Mouse (Mus musculus): Measurements from ENCODE around the gene Gm17490. TPM values are rescaled to one million over a fixed set of nuclear protein-coding genes. Genes with fewer than 3 reads are reported as not detected.

Gene Gm17490
- not detected in 2 replicates for polyA plus RNA-seq (2014; fragmentation: Nextera tagmentation; extraction: Ambion mirVana)

GRCm38 (mm10) chr2:11625890-11626289 is at the start of gene Gm17490:
Gene Gm17490, minus strand, starts transcription at chr2:11626264.
- Histone ChIP-seq H3K4me3 (replicated peaks; ENCODE audit: low read depth, low read length) (no peak within 1 kb of the TSS), H3K9ac (replicated peaks; ENCODE audit: low read length) (no peak within 1 kb of the TSS), H3K27me3 (ENCODE audit: control insufficient read depth, insufficient read depth, low read length) (no peaks in the 10 kb centered on the region), H3K4me2 (ENCODE audit: low read length) (no peak within 1 kb of the TSS), H3K9me3 (ENCODE audit: control insufficient read depth, low read length) (no peaks in the 10 kb centered on the region), H3K27ac (replicated peaks; ENCODE audit: low read depth, low read length) (no peak within 1 kb of the TSS), H3K36me3 (ENCODE audit: control insufficient read depth, insufficient read depth, low read length) (no peaks in the 10 kb centered on the region), H3K4me1 (ENCODE audit: control insufficient read depth, insufficient read depth, low read length) (no peaks in the 10 kb centered on the region)
- no peak for ATAC-seq (ENCODE audit: low FRiP score, low TSS enrichment)
- WGBS: 93% methylated on average over 5 of the region's 5 CpGs
- DNase-seq: no peak

GRCm38 (mm10) chr2:11672144-11672543 is 46.1 kb upstream of the Gm17490 start:
- ATAC-seq (ENCODE audit: low FRiP score, low TSS enrichment) (no peak), DNase-seq (no peak)
- Histone ChIP-seq H3K36me3 (ENCODE audit: control insufficient read depth, insufficient read depth, low read length) (no peaks in the 10 kb centered on the region), H3K4me1 (ENCODE audit: control insufficient read depth, insufficient read depth, low read length) (no peaks in the 10 kb centered on the region), H3K9me3 (ENCODE audit: control insufficient read depth, low read length) (no peaks in the 10 kb centered on the region), H3K27ac (replicated peaks; ENCODE audit: low read depth, low read length) (no peak overlapping the region), H3K4me3 (replicated peaks; ENCODE audit: low read depth, low read length) (no peak overlapping the region), H3K27me3 (ENCODE audit: control insufficient read depth, insufficient read depth, low read length) (no peaks in the 10 kb centered on the region), H3K9ac (replicated peaks; ENCODE audit: low read length) (no peak overlapping the region), H3K4me2 (ENCODE audit: low read length) (no peak overlapping the region)
- WGBS: 27% methylated on average over 3 of the region's 3 CpGs

- no peak overlapping the region for H3K27ac ChIP-seq (replicated peaks; ENCODE audit: low read depth, low read length)
- H3K36me3 ChIP-seq (ENCODE audit: control insufficient read depth, insufficient read depth, low read length): no peaks in the 10 kb centered on the region
- no peaks in the 10 kb centered on the region for H3K27me3 ChIP-seq (ENCODE audit: control insufficient read depth, insufficient read depth, low read length)
- WGBS: 87% methylated on average over 3 of the region's 3 CpGs
- H3K9ac ChIP-seq (replicated peaks; ENCODE audit: low read length): no peak overlapping the region
- H3K4me2 ChIP-seq (ENCODE audit: low read length): no peak overlapping the region
- H3K4me3 ChIP-seq (replicated peaks; ENCODE audit: low read depth, low read length): no peak overlapping the region
- ATAC-seq (ENCODE audit: low FRiP score, low TSS enrichment) (no peak), DNase-seq (no peak)
- no peaks in the 10 kb centered on the region for H3K9me3 ChIP-seq (ENCODE audit: control insufficient read depth, low read length)
- H3K4me1 ChIP-seq (ENCODE audit: control insufficient read depth, insufficient read depth, low read length): no peaks in the 10 kb centered on the region
Observed at GRCm38 (mm10) chr2:11665326-11665725, 39.3 kb upstream of the Gm17490 start.

- 85% methylated on average over 4 of the region's 4 CpGs for WGBS
Observed at GRCm38 (mm10) chr2:11664806-11665205, 38.7 kb upstream of the Gm17490 start.

GRCm38 (mm10) chr2:11664367-11664766 is 38.3 kb upstream of the Gm17490 start:
- H3K27ac ChIP-seq (replicated peaks; ENCODE audit: low read depth, low read length): no peak overlapping the region
- no peaks in the 10 kb centered on the region for H3K4me1 ChIP-seq (ENCODE audit: control insufficient read depth, insufficient read depth, low read length)
- H3K36me3 ChIP-seq (ENCODE audit: control insufficient read depth, insufficient read depth, low read length): no peaks in the 10 kb centered on the region
- no peaks in the 10 kb centered on the region for H3K27me3 ChIP-seq (ENCODE audit: control insufficient read depth, insufficient read depth, low read length)
- H3K4me2 ChIP-seq (ENCODE audit: low read length): peak overlapping the region; percentile 32
- 40% methylated on average over 6 of the region's 6 CpGs for WGBS
- no peak overlapping the region for H3K9ac ChIP-seq (replicated peaks; ENCODE audit: low read length)
- no peaks in the 10 kb centered on the region for H3K9me3 ChIP-seq (ENCODE audit: control insufficient read depth, low read length)
- DNase-seq (peak; percentile 41), ATAC-seq (ENCODE audit: low FRiP score, low TSS enrichment) (peak; percentile 70; the same call in 1 of the 2 replicates)
- H3K4me3 ChIP-seq (replicated peaks; ENCODE audit: low read depth, low read length): 0 out of 2 replicates have a peak overlapping the region, but pooled peaks have one; percentile 1

More at GRCm38 (mm10) chr2:11664806-11665205, 38.7 kb upstream of the Gm17490 start:
- Histone ChIP-seq H3K4me2 (ENCODE audit: low read length) (no peak overlapping the region), H3K9me3 (ENCODE audit: control insufficient read depth, low read length) (no peaks in the 10 kb centered on the region), H3K9ac (replicated peaks; ENCODE audit: low read length) (no peak overlapping the region), H3K4me3 (replicated peaks; ENCODE audit: low read depth, low read length) (no peak overlapping the region), H3K36me3 (ENCODE audit: control insufficient read depth, insufficient read depth, low read length) (no peaks in the 10 kb centered on the region), H3K27me3 (ENCODE audit: control insufficient read depth, insufficient read depth, low read length) (no peaks in the 10 kb centered on the region), H3K4me1 (ENCODE audit: control insufficient read depth, insufficient read depth, low read length) (no peaks in the 10 kb centered on the region), H3K27ac (replicated peaks; ENCODE audit: low read depth, low read length) (no peak overlapping the region)
- DNase-seq (no peak), ATAC-seq (ENCODE audit: low FRiP score, low TSS enrichment) (no peak)

GRCm38 (mm10) chr2:11663961-11664360 is 37.9 kb upstream of the Gm17490 start:
- peak overlapping the region; percentile 32 for H3K4me2 ChIP-seq (ENCODE audit: low read length)
- H3K27ac ChIP-seq (replicated peaks; ENCODE audit: low read depth, low read length): no peak overlapping the region
- no peak overlapping the region for H3K9ac ChIP-seq (replicated peaks; ENCODE audit: low read length)
- H3K4me1 ChIP-seq (ENCODE audit: control insufficient read depth, insufficient read depth, low read length): no peaks in the 10 kb centered on the region
- 0 out of 2 replicates have a peak overlapping the region, but pooled peaks have one; percentile 1 for H3K4me3 ChIP-seq (replicated peaks; ENCODE audit: low read depth, low read length)
- H3K27me3 ChIP-seq (ENCODE audit: control insufficient read depth, insufficient read depth, low read length): no peaks in the 10 kb centered on the region
- 2% methylated on average over 10 of the region's 10 CpGs for WGBS
- peak; percentile 88 for DNase-seq
- no peaks in the 10 kb centered on the region for H3K36me3 ChIP-seq (ENCODE audit: control insufficient read depth, insufficient read depth, low read length)
- no peaks in the 10 kb centered on the region for H3K9me3 ChIP-seq (ENCODE audit: control insufficient read depth, low read length)
- peak; percentile 82 for ATAC-seq (ENCODE audit: low FRiP score, low TSS enrichment)

- no peak overlapping the region for H3K4me2 ChIP-seq (ENCODE audit: low read length)
- no peaks in the 10 kb centered on the region for H3K9me3 ChIP-seq (ENCODE audit: control insufficient read depth, low read length)
- no peaks in the 10 kb centered on the region for H3K4me1 ChIP-seq (ENCODE audit: control insufficient read depth, insufficient read depth, low read length)
- H3K27me3 ChIP-seq (ENCODE audit: control insufficient read depth, insufficient read depth, low read length): no peaks in the 10 kb centered on the region
- H3K9ac ChIP-seq (replicated peaks; ENCODE audit: low read length): no peak overlapping the region
- H3K36me3 ChIP-seq (ENCODE audit: control insufficient read depth, insufficient read depth, low read length): no peaks in the 10 kb centered on the region
- DNase-seq: no peak
- H3K4me3 ChIP-seq (replicated peaks; ENCODE audit: low read depth, low read length): no peak overlapping the region
- 100% methylated on average over 1 of the region's 1 CpGs for WGBS
- H3K27ac ChIP-seq (replicated peaks; ENCODE audit: low read depth, low read length): no peak overlapping the region
- no peak for ATAC-seq (ENCODE audit: low FRiP score, low TSS enrichment)
Observed at GRCm38 (mm10) chr2:11662907-11663230, 36.8 kb upstream of the Gm17490 start.

- Histone ChIP-seq H3K9me3 (ENCODE audit: control insufficient read depth, low read length) (no peaks in the 10 kb centered on the region), H3K4me1 (ENCODE audit: control insufficient read depth, insufficient read depth, low read length) (no peaks in the 10 kb centered on the region), H3K27me3 (ENCODE audit: control insufficient read depth, insufficient read depth, low read length) (no peaks in the 10 kb centered on the region), H3K4me2 (ENCODE audit: low read length) (no peak overlapping the region), H3K9ac (replicated peaks; ENCODE audit: low read length) (no peak overlapping the region), H3K4me3 (replicated peaks; ENCODE audit: low read depth, low read length) (no peak overlapping the region), H3K36me3 (ENCODE audit: control insufficient read depth, insufficient read depth, low read length) (no peaks in the 10 kb centered on the region), H3K27ac (replicated peaks; ENCODE audit: low read depth, low read length) (no peak overlapping the region)
- 85% methylated on average over 6 of the region's 6 CpGs for WGBS
- DNase-seq (no peak), ATAC-seq (ENCODE audit: low FRiP score, low TSS enrichment) (no peak)
Observed at GRCm38 (mm10) chr2:11662143-11662906, 36.3 kb upstream of the Gm17490 start.

- no peaks in the 10 kb centered on the region for H3K4me1 ChIP-seq (ENCODE audit: control insufficient read depth, insufficient read depth, low read length)
- no peak overlapping the region for H3K4me3 ChIP-seq (replicated peaks; ENCODE audit: low read depth, low read length)
- H3K36me3 ChIP-seq (ENCODE audit: control insufficient read depth, insufficient read depth, low read length): no peaks in the 10 kb centered on the region
- peak; percentile 17 for DNase-seq
- ATAC-seq (ENCODE audit: low FRiP score, low TSS enrichment): peak; percentile 9; the same call in 1 of the 2 replicates
- H3K9me3 ChIP-seq (ENCODE audit: control insufficient read depth, low read length): no peaks in the 10 kb centered on the region
- no peak overlapping the region for H3K4me2 ChIP-seq (ENCODE audit: low read length)
- WGBS: 17% methylated on average over 2 of the region's 2 CpGs
- H3K27ac ChIP-seq (replicated peaks; ENCODE audit: low read depth, low read length): no peak overlapping the region
- H3K9ac ChIP-seq (replicated peaks; ENCODE audit: low read length): no peak overlapping the region
- no peaks in the 10 kb centered on the region for H3K27me3 ChIP-seq (ENCODE audit: control insufficient read depth, insufficient read depth, low read length)
Observed at GRCm38 (mm10) chr2:11659263-11659662, 33.2 kb upstream of the Gm17490 start.
